ENCODE assay signal across 8 mouse cellular contexts in the genomic region with DNA sequence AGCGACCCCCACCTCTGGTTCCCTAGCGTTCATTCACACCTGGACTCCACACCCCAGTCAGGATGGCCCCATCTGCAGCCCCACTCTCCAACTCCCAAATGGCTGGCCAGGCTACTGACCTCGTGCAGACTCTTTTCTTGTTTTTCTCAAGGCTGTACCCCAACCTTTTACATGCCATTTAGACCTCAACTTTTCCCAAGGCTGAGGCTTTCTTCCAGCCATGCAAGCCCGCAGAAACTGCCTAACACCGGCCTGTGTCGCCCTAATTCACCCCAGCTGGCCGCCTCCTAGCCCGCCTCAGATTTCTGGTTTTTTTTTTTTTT. TPM values are rescaled to one million over a fixed set of nuclear protein-coding genes. Genes with fewer than 3 reads are reported as not detected.
A peak's percentile ranks its signal among the peaks of the same experiment; 100 is the strongest.
DNase-seq lines count a peak whose midpoint lies in the region; ATAC-seq and TF ChIP-seq lines count a peak whose summit lies in the region.

No protein-coding gene starts in this region.

- peak overlapping the region; percentile 89 for H3K9ac ChIP-seq in lung, postnatal 0 days (replicated peaks; ENCODE audit: low read depth)
- peak overlapping the region; percentile 74 for H3K9ac ChIP-seq in forebrain, embryonic 15.5 days (replicated peaks)
- H3K9ac ChIP-seq in liver, embryonic 12.5 days = peak overlapping the region; percentile 71
- H3K9ac ChIP-seq in stomach, embryonic 16.5 days (ENCODE audit: low read length) = peak overlapping the region; percentile 96

- WGBS in lung, postnatal 0 days = 8% methylated on average over 8 of the region's 8 CpGs
- WGBS in forebrain, embryonic 15.5 days = 0% methylated on average over 8 of the region's 8 CpGs
- 13% methylated on average over 8 of the region's 8 CpGs for WGBS in liver, embryonic 12.5 days (ENCODE audit: insufficient replicate concordance)
- WGBS in stomach, embryonic 16.5 days = under 1% methylated on average over 8 of the region's 8 CpGs

- intact Hi-C loops in left cerebral cortex, postnatal 36 days (cut with DNase I) = no loop called here
- intact Hi-C loops in left cerebral cortex, postnatal 14 days (cut with DNase I) = no loop called here

- H3K27me3 ChIP-seq in lung, postnatal 0 days (replicated peaks; ENCODE audit: insufficient read depth, low read length) = no peaks in the 10 kb centered on the region
- H3K27me3 ChIP-seq in forebrain, embryonic 15.5 days = no peaks in the 10 kb centered on the region; the same call in 1 of the 2 replicates
- H3K27me3 ChIP-seq in liver, embryonic 12.5 days (replicated peaks) = peaks cover 73% of the 10 kb centered on the region
- no peaks in the 10 kb centered on the region for H3K27me3 ChIP-seq in stomach, embryonic 16.5 days (ENCODE audit: control insufficient read depth, insufficient read depth, low read length)

- no peaks in the 10 kb centered on the region for H3K9me3 ChIP-seq in lung, postnatal 0 days (ENCODE audit: low read length)
- H3K9me3 ChIP-seq in forebrain, embryonic 15.5 days = no peaks in the 10 kb centered on the region
- no peaks in the 10 kb centered on the region for H3K9me3 ChIP-seq in liver, embryonic 12.5 days (replicated peaks)
- no peaks in the 10 kb centered on the region for H3K9me3 ChIP-seq in stomach, embryonic 16.5 days (replicated peaks; ENCODE audit: control insufficient read depth, low read length)

- peak overlapping the region; percentile 74 for H3K4me2 ChIP-seq in lung, postnatal 0 days (replicated peaks; ENCODE audit: low read depth, low read length)
- peak overlapping the region; percentile 98 for H3K4me2 ChIP-seq in forebrain, embryonic 15.5 days (replicated peaks)
- peak overlapping the region; percentile 61 for H3K4me2 ChIP-seq in liver, embryonic 12.5 days
- H3K4me2 ChIP-seq in stomach, embryonic 16.5 days (ENCODE audit: low read depth, low read length) = peak overlapping the region; percentile 89

- DNase-seq in lung, postnatal 0 days (ENCODE audit: low spot score) = no peak
- DNase-seq in lung, postnatal 4 days = no peak
- DNase-seq in left cerebral cortex, postnatal 36 days (ENCODE audit: low spot score in 2 of 2) = no peak
- DNase-seq in layer of hippocampus, adult 8-10 months (ENCODE audit: low spot score in 2 of 2) = no peak
- DNase-seq in left cerebral cortex, postnatal 14 days (ENCODE audit: low spot score in 2 of 2) = no peak

- H3K4me1 ChIP-seq in lung, postnatal 0 days (ENCODE audit: insufficient read depth, low read depth, low read length) = peaks cover 13% of the 10 kb centered on the region
- peaks cover 47% of the 10 kb centered on the region for H3K4me1 ChIP-seq in forebrain, embryonic 15.5 days
- peaks cover 25% of the 10 kb centered on the region for H3K4me1 ChIP-seq in liver, embryonic 12.5 days
- H3K4me1 ChIP-seq in stomach, embryonic 16.5 days (ENCODE audit: control insufficient read depth, insufficient read depth, low read length) = peaks cover 35% of the 10 kb centered on the region

- TF ChIP-seq CTCF in lung, postnatal 0 days (IDR thresholded peaks at IDR 0.05) = no peak

- no peak for ATAC-seq in lung, postnatal 0 days
- no peak for ATAC-seq in forebrain, embryonic 15.5 days (replicated peaks)
- ATAC-seq in liver, embryonic 12.5 days = no peak
- ATAC-seq in stomach, embryonic 16.5 days (ENCODE audit: insufficient read depth, low FRiP score) = no peak

- TF ChIP-seq EP300 in lung, postnatal 0 days (IDR thresholded peaks at IDR 0.05) = no peak

- H3K4me3 ChIP-seq in lung, postnatal 0 days (ENCODE audit: low read depth, low read length) = peak overlapping the region; percentile 70
- peak overlapping the region; percentile 70 for H3K4me3 ChIP-seq in forebrain, embryonic 15.5 days
- H3K4me3 ChIP-seq in liver, embryonic 12.5 days = peak overlapping the region; percentile 61
- H3K4me3 ChIP-seq in stomach, embryonic 16.5 days (replicated peaks; ENCODE audit: low read length) = peak overlapping the region; percentile 93

- peak overlapping the region; percentile 93 for H3K27ac ChIP-seq in lung, postnatal 0 days (ENCODE audit: low read length)
- H3K27ac ChIP-seq in forebrain, embryonic 15.5 days (replicated peaks) = peak overlapping the region; percentile 42; the same call in 1 of the 2 replicates
- peak overlapping the region; percentile 73; the same call in 1 of the 2 replicates for H3K27ac ChIP-seq in liver, embryonic 12.5 days
- H3K27ac ChIP-seq in stomach, embryonic 16.5 days (ENCODE audit: low read length) = peak overlapping the region; percentile 98

- 0 out of 2 replicates have a peak, but pooled peaks cover 2% of the 10 kb centered on the region for H3K36me3 ChIP-seq in lung, postnatal 0 days (ENCODE audit: insufficient read depth, low read length)
- H3K36me3 ChIP-seq in forebrain, embryonic 15.5 days = no peaks in the 10 kb centered on the region; the same call in 1 of the 2 replicates
- H3K36me3 ChIP-seq in liver, embryonic 12.5 days = peaks cover 23% of the 10 kb centered on the region
- H3K36me3 ChIP-seq in stomach, embryonic 16.5 days (ENCODE audit: control insufficient read depth, insufficient read depth, low read length) = peaks cover 15% of the 10 kb centered on the region

RNA-seq across cellular contexts. Expression of a gene that starts 1.1 kb away (rescaled TPM):
- polyA plus RNA-seq in lung, postnatal 0 days (2015; fragmentation: Nextera tagmentation; extraction: Ambion mirVana) = 30.9 and 33.2 TPM in 2 replicates
- polyA plus RNA-seq in forebrain, embryonic 15.5 days (2015; fragmentation: Nextera tagmentation; extraction: Ambion mirVana) = 6.6 and 7.1 TPM in 2 replicates
- polyA plus RNA-seq in liver, embryonic 12.5 days (2016; fragmentation: Nextera tagmentation; extraction: Ambion mirVana) = 14.2 and 15.7 TPM in 2 replicates
- 31.3 and 31.6 TPM in 2 replicates for polyA plus RNA-seq in stomach, embryonic 16.5 days (2015; fragmentation: Nextera tagmentation; extraction: Ambion mirVana)
- total RNA-seq in left cerebral cortex, postnatal 36 days (2021) = 1 to 10 TPM; 5.3 to 6.1 TPM
- 1 to 10 TPM; 5.6 to 7.2 (median 5.9) TPM for total RNA-seq in layer of hippocampus, adult 8-10 months (2022)
- 1 to 10 TPM; 6.0 to 7.6 TPM for total RNA-seq in left cerebral cortex, postnatal 14 days (2021)

RNA-seq across cellular contexts. Expression of a gene that starts 17.6 kb away (rescaled TPM):
- polyA plus RNA-seq in lung, postnatal 0 days (2015; fragmentation: Nextera tagmentation; extraction: Ambion mirVana) = 8.2 TPM in 2 replicates
- polyA plus RNA-seq in forebrain, embryonic 15.5 days (2015; fragmentation: Nextera tagmentation; extraction: Ambion mirVana) = 20.1 and 23.1 TPM in 2 replicates
- polyA plus RNA-seq in liver, embryonic 12.5 days (2016; fragmentation: Nextera tagmentation; extraction: Ambion mirVana) = 5.0 and 5.8 TPM in 2 replicates
- polyA plus RNA-seq in stomach, embryonic 16.5 days (2015; fragmentation: Nextera tagmentation; extraction: Ambion mirVana) = 12.6 and 13.7 TPM in 2 replicates
- 10 to 100 TPM; 21.1 to 25.2 TPM for total RNA-seq in left cerebral cortex, postnatal 36 days (2021)
- total RNA-seq in layer of hippocampus, adult 8-10 months (2022) = 10 to 100 TPM; 25.6 to 37.8 (median 32.0) TPM
- total RNA-seq in left cerebral cortex, postnatal 14 days (2021) = 10 to 100 TPM; 23.7 to 28.0 TPM

RNA-seq across cellular contexts. Expression of a gene that starts 36.8 kb away (rescaled TPM):
- 45.8 and 50.1 TPM in 2 replicates for polyA plus RNA-seq in lung, postnatal 0 days (2015; fragmentation: Nextera tagmentation; extraction: Ambion mirVana)
- 19.1 and 21.1 TPM in 2 replicates for polyA plus RNA-seq in forebrain, embryonic 15.5 days (2015; fragmentation: Nextera tagmentation; extraction: Ambion mirVana)
- 16.8 and 18.7 TPM in 2 replicates for polyA plus RNA-seq in liver, embryonic 12.5 days (2016; fragmentation: Nextera tagmentation; extraction: Ambion mirVana)
- 77.6 and 77.8 TPM in 2 replicates for polyA plus RNA-seq in stomach, embryonic 16.5 days (2015; fragmentation: Nextera tagmentation; extraction: Ambion mirVana)
- 1 to 10 TPM; 3.5 to 5.1 TPM for total RNA-seq in left cerebral cortex, postnatal 36 days (2021)
- 1 to 10 TPM; 6.1 to 8.0 (median 6.7) TPM for total RNA-seq in layer of hippocampus, adult 8-10 months (2022)
- total RNA-seq in left cerebral cortex, postnatal 14 days (2021) = 1 to 10 TPM; 3.5 to 3.9 TPM

RNA-seq across cellular contexts. Expression of a gene that starts 43.5 kb away (rescaled TPM):
- polyA plus RNA-seq in lung, postnatal 0 days (2015; fragmentation: Nextera tagmentation; extraction: Ambion mirVana) = 30.9 and 32.7 TPM in 2 replicates
- polyA plus RNA-seq in forebrain, embryonic 15.5 days (2015; fragmentation: Nextera tagmentation; extraction: Ambion mirVana) = 118 and 129 TPM in 2 replicates
- 125 and 128 TPM in 2 replicates for polyA plus RNA-seq in liver, embryonic 12.5 days (2016; fragmentation: Nextera tagmentation; extraction: Ambion mirVana)
- polyA plus RNA-seq in stomach, embryonic 16.5 days (2015; fragmentation: Nextera tagmentation; extraction: Ambion mirVana) = 113 and 116 TPM in 2 replicates
- total RNA-seq in left cerebral cortex, postnatal 36 days (2021) = 100 to 1,000 TPM; 132 to 230 TPM
- total RNA-seq in layer of hippocampus, adult 8-10 months (2022) = 100 to 1,000 TPM; 220 to 278 (median 242) TPM
- total RNA-seq in left cerebral cortex, postnatal 14 days (2021) = 100 to 1,000 TPM; 167 to 176 TPM

RNA-seq across cellular contexts. Expression of a gene that starts 56.6 kb away (rescaled TPM):
- polyA plus RNA-seq in lung, postnatal 0 days (2015; fragmentation: Nextera tagmentation; extraction: Ambion mirVana) = 4.7 and 7.2 TPM in 2 replicates
- polyA plus RNA-seq in forebrain, embryonic 15.5 days (2015; fragmentation: Nextera tagmentation; extraction: Ambion mirVana) = 8.4 and 9.4 TPM in 2 replicates
- polyA plus RNA-seq in liver, embryonic 12.5 days (2016; fragmentation: Nextera tagmentation; extraction: Ambion mirVana) = 11.9 and 12.5 TPM in 2 replicates
- polyA plus RNA-seq in stomach, embryonic 16.5 days (2015; fragmentation: Nextera tagmentation; extraction: Ambion mirVana) = 7.3 and 8.6 TPM in 2 replicates
- total RNA-seq in left cerebral cortex, postnatal 36 days (2021) = 10 to 100 TPM; 11.4 to 15.0 TPM
- 10 to 100 TPM in 3 of 4 experiments, 1 to 10 TPM in 1; 7.4 to 14.7 (median 12.7) TPM for total RNA-seq in layer of hippocampus, adult 8-10 months (2022)
- 10 to 100 TPM; 16.4 to 17.1 TPM for total RNA-seq in left cerebral cortex, postnatal 14 days (2021)

Comparison
In these comparisons a context has a peak if more than half of its experiments do, and no peak if none do; other contexts are left out.
1. H3K27ac ChIP-seq: peak in every context shown above with its lines; median percentile 98 in stomach, embryonic 16.5 days; 93 in lung, postnatal 0 days; 73 in liver, embryonic 12.5 days; 42 in forebrain, embryonic 15.5 days.